Mouse (Mus musculus) fibroblast of lung, adult 2 months (primary cell): ENCODE results near the gene Ctdsp1.
"Not testable (repeated sequence)": the region's sequence is repeated elsewhere in the genome, so short reads cannot be mapped to it uniquely, and the experiment has no call there.

Experiments used
- DNase-seq: peaks from one replicate; pipeline ENCODE4 v3.0.0-alpha.2; 2011; ENCODE audit warnings: low read depth

Gene Ctdsp1

GRCm38 (mm10) chr1:74379058-74379504 lies 12.2 kb upstream of the Ctdsp1 start:
- no peak for DNase-seq

GRCm38 (mm10) chr1:74380484-74380883 lies 10.8 kb upstream of the Ctdsp1 start:
- no peak for DNase-seq

- no peak for DNase-seq
These were observed 9.7 kb upstream of the Ctdsp1 start for GRCm38 (mm10) chr1:74381588-74382021.

- no peak for DNase-seq
These were observed 7.9 kb upstream of the Ctdsp1 start for GRCm38 (mm10) chr1:74383385-74383784.

- DNase-seq, result no peak
These were observed 6.8 kb upstream of the Ctdsp1 start for GRCm38 (mm10) chr1:74384525-74384924.

GRCm38 (mm10) chr1:74385064-74385463 lies 6.2 kb upstream of the Ctdsp1 start:
- DNase-seq, result no peak

- no peak for DNase-seq
These were observed 5.8 kb upstream of the Ctdsp1 start for GRCm38 (mm10) chr1:74385531-74385930.

GRCm38 (mm10) chr1:74386363-74386713 lies 5.0 kb upstream of the Ctdsp1 start:
- DNase-seq, result no peak

GRCm38 (mm10) chr1:74386714-74387385 lies 4.5 kb upstream of the Ctdsp1 start:
- DNase-seq, result peak; percentile 93

GRCm38 (mm10) chr1:74387386-74387988 lies 3.8 kb upstream of the Ctdsp1 start:
- DNase-seq, result no peak

- no peak for DNase-seq
These were observed 2.9 kb upstream of the Ctdsp1 start for GRCm38 (mm10) chr1:74388398-74388920.

- no peak for DNase-seq
These were observed 1.4 kb upstream of the Ctdsp1 start for GRCm38 (mm10) chr1:74389831-74390286.

GRCm38 (mm10) chr1:74390287-74390906 lies 912 bp upstream of the Ctdsp1 start:
- DNase-seq, result peak; percentile 46

GRCm38 (mm10) chr1:74391844-74392441 lies 634 bp downstream of the Ctdsp1 start:
- DNase-seq, result no peak

- no peak for DNase-seq
These were observed 1.2 kb downstream of the Ctdsp1 start for GRCm38 (mm10) chr1:74392446-74392994.

GRCm38 (mm10) chr1:74393010-74393409 lies 1.7 kb downstream of the Ctdsp1 start:
- DNase-seq, result no peak

- no peak for DNase-seq
These were observed 2.4 kb downstream of the Ctdsp1 start for GRCm38 (mm10) chr1:74393697-74394096.

GRCm38 (mm10) chr1:74394311-74394710 lies 3.0 kb downstream of the Ctdsp1 start:
- no peak for DNase-seq

GRCm38 (mm10) chr1:74394858-74395257 lies 3.5 kb downstream of the Ctdsp1 start:
- DNase-seq, result no peak

- DNase-seq, result no peak
These were observed 4.0 kb downstream of the Ctdsp1 start for GRCm38 (mm10) chr1:74395290-74395689.

- DNase-seq, result not testable (repeated sequence)
These were observed 5.3 kb downstream of the Ctdsp1 start for GRCm38 (mm10) chr1:74396456-74397222.
